23 mouse cellular contexts compared by ENCODE assay signal in genomic region chr8:53769211-53769610, GRCm38 (mm10).
DNase-seq lines count a peak whose midpoint lies in the region; ATAC-seq and TF ChIP-seq lines count a peak whose summit lies in the region.
"Had no signal": no experiment of that assay in that cellular context is flagged by ENCODE, and none has a peak within 500 bp of the region (broad histone marks: within the 10 kb centered on the region; RNA-seq: fewer than 3 reads in every experiment).

No protein-coding gene starts in this region.

- no peak for TF ChIP-seq CTCF in kidney, postnatal 0 days (IDR thresholded peaks at IDR 0.05; ENCODE audit: low read depth)
- no peak for TF ChIP-seq CTCF in lung, adult 2 months (IDR thresholded peaks at IDR 0.05; ENCODE audit: insufficient read depth, low read length)

- no peak overlapping the region for H3K27ac ChIP-seq in kidney, embryonic 14.5 days (ENCODE audit: low read depth, low read length)
- no peak overlapping the region for H3K27ac ChIP-seq in kidney, postnatal 0 days
- no peak overlapping the region for H3K27ac ChIP-seq in lung, embryonic 15.5 days
- no peak overlapping the region for H3K27ac ChIP-seq in intestine, embryonic 16.5 days (ENCODE audit: low read length)
- H3K27ac ChIP-seq: embryonic facial prominence, embryonic 12.5 days; embryonic facial prominence, embryonic 15.5 days; gastrocnemius, adult 2 months had no signal

- no peak for DNase-seq in kidney, adult 8-10 months
- peak; percentile 82 for DNase-seq in kidney, postnatal 0 days (ENCODE audit: low spot score)
- DNase-seq in kidney, postnatal 36 days: no peak
- no peak for DNase-seq in lung, adult 2 months
- DNase-seq in left cerebral cortex, adult 8-10 months (ENCODE audit: low spot score in 2 of 2): no peak
- DNase-seq: adrenal gland, adult 2 months; adrenal gland, postnatal 14 days; cerebellum, adult 11 months; cerebellum, adult 2 months; cerebellum, adult 9-11 months; cerebellum, postnatal 25 days; forebrain, postnatal 0 days; gastrocnemius, adult 2 months; gastrocnemius, postnatal 14 days; heart, adult 11 months had no signal

- no peak overlapping the region for H3K4me2 ChIP-seq in kidney, embryonic 14.5 days (replicated peaks; ENCODE audit: low read depth, low read length)
- H3K4me2 ChIP-seq in kidney, postnatal 0 days (ENCODE audit: low read length): no peak overlapping the region
- no peak overlapping the region for H3K4me2 ChIP-seq in lung, embryonic 15.5 days
- H3K4me2 ChIP-seq in intestine, embryonic 16.5 days (ENCODE audit: low read depth, low read length): no peak overlapping the region
- H3K4me2 ChIP-seq: embryonic facial prominence, embryonic 12.5 days; embryonic facial prominence, embryonic 15.5 days; heart, embryonic 11.5 days had no signal

- no peaks in the 10 kb centered on the region for H3K36me3 ChIP-seq in kidney, embryonic 14.5 days (ENCODE audit: control insufficient read depth, insufficient read depth, low read length)
- no peaks in the 10 kb centered on the region for H3K36me3 ChIP-seq in kidney, postnatal 0 days (ENCODE audit: insufficient read depth, low read length)
- H3K36me3 ChIP-seq in lung, embryonic 15.5 days: no peaks in the 10 kb centered on the region
- H3K36me3 ChIP-seq in intestine, embryonic 16.5 days (ENCODE audit: control insufficient read depth, insufficient read depth, low read length): no peaks in the 10 kb centered on the region
- H3K36me3 ChIP-seq: embryonic facial prominence, embryonic 12.5 days; embryonic facial prominence, embryonic 15.5 days had no signal

- H3K27me3 ChIP-seq in kidney, embryonic 14.5 days (ENCODE audit: control insufficient read depth, insufficient read depth, low read length): no peaks in the 10 kb centered on the region
- no peaks in the 10 kb centered on the region for H3K27me3 ChIP-seq in kidney, postnatal 0 days (ENCODE audit: insufficient read depth, low read length)
- H3K27me3 ChIP-seq in lung, embryonic 15.5 days: no peaks in the 10 kb centered on the region
- no peaks in the 10 kb centered on the region for H3K27me3 ChIP-seq in intestine, embryonic 16.5 days (replicated peaks; ENCODE audit: control insufficient read depth, insufficient read depth, low read length)
- H3K27me3 ChIP-seq: embryonic facial prominence, embryonic 12.5 days; embryonic facial prominence, embryonic 15.5 days had no signal

- no peak overlapping the region for H3K4me3 ChIP-seq in kidney, embryonic 14.5 days (ENCODE audit: low read length)
- H3K4me3 ChIP-seq in kidney, postnatal 0 days (replicated peaks; ENCODE audit: low read depth, low read length): no peak overlapping the region
- no peak overlapping the region for H3K4me3 ChIP-seq in lung, embryonic 15.5 days
- H3K4me3 ChIP-seq in lung, adult 2 months (replicated peaks; ENCODE audit: extremely low read depth, low read depth, low read length): no peak overlapping the region
- H3K4me3 ChIP-seq in intestine, embryonic 16.5 days (ENCODE audit: low read length): no peak overlapping the region
- H3K4me3 ChIP-seq: embryonic facial prominence, embryonic 12.5 days; embryonic facial prominence, embryonic 15.5 days; gastrocnemius, adult 2 months had no signal

- TF ChIP-seq POLR2A in lung, adult 2 months (IDR thresholded peaks at IDR 0.05; ENCODE audit: borderline replicate concordance, extremely low read depth, low read depth, low read length): no peak

- H3K9ac ChIP-seq in kidney, embryonic 14.5 days (ENCODE audit: low read depth, low read length): no peak overlapping the region
- H3K9ac ChIP-seq in kidney, postnatal 0 days (ENCODE audit: low read depth, low read length): no peak overlapping the region
- H3K9ac ChIP-seq in lung, embryonic 15.5 days: no peak overlapping the region
- H3K9ac ChIP-seq in intestine, embryonic 16.5 days (ENCODE audit: low read depth, low read length): no peak overlapping the region
- H3K9ac ChIP-seq: embryonic facial prominence, embryonic 12.5 days; embryonic facial prominence, embryonic 15.5 days; forebrain, postnatal 0 days had no signal

- no peaks in the 10 kb centered on the region for H3K4me1 ChIP-seq in kidney, embryonic 14.5 days (ENCODE audit: control insufficient read depth, insufficient read depth, low read length)
- H3K4me1 ChIP-seq in kidney, postnatal 0 days (replicated peaks; ENCODE audit: insufficient read depth, low read length): no peaks in the 10 kb centered on the region
- no peaks in the 10 kb centered on the region for H3K4me1 ChIP-seq in lung, embryonic 15.5 days
- no peaks in the 10 kb centered on the region for H3K4me1 ChIP-seq in lung, adult 2 months (ENCODE audit: control insufficient read depth, insufficient read depth, low read length)
- no peaks in the 10 kb centered on the region for H3K4me1 ChIP-seq in intestine, embryonic 16.5 days (ENCODE audit: control insufficient read depth, insufficient read depth, low read length)
- H3K4me1 ChIP-seq: embryonic facial prominence, embryonic 12.5 days; embryonic facial prominence, embryonic 15.5 days had no signal

- ATAC-seq in kidney, embryonic 14.5 days (ENCODE audit: low FRiP score, low TSS enrichment): peak; percentile 78; the same call in 1 of the 2 replicates
- no peak for ATAC-seq in kidney, postnatal 0 days (replicated peaks; ENCODE audit: low FRiP score, low read depth)
- peak; percentile 73; the same call in 1 of the 2 replicates for ATAC-seq in lung, embryonic 15.5 days (ENCODE audit: borderline replicate concordance, extremely low read depth, low FRiP score, low TSS enrichment)
- peak; percentile 50; the same call in 1 of the 2 replicates for ATAC-seq in intestine, embryonic 16.5 days
- ATAC-seq: CD4-positive, CD25-positive, alpha-beta regulatory T cell, adult 4 months; forebrain, embryonic 14.5 days; forebrain, postnatal 0 days had no signal

- H3K9me3 ChIP-seq in kidney, embryonic 14.5 days (ENCODE audit: control insufficient read depth, low read length): no peaks in the 10 kb centered on the region
- H3K9me3 ChIP-seq in kidney, postnatal 0 days (replicated peaks; ENCODE audit: low read length): no peaks in the 10 kb centered on the region
- no peaks in the 10 kb centered on the region for H3K9me3 ChIP-seq in lung, embryonic 15.5 days
- H3K9me3 ChIP-seq in intestine, embryonic 16.5 days (ENCODE audit: control insufficient read depth, low read length): no peaks in the 10 kb centered on the region
- H3K9me3 ChIP-seq: embryonic facial prominence, embryonic 12.5 days; embryonic facial prominence, embryonic 15.5 days had no signal
